Mouse (Mus musculus) forebrain, embryonic 11.5 days (tissue): ENCODE data around the gene Olfr1132. TPM values are rescaled to one million over a fixed set of nuclear protein-coding genes. Genes with fewer than 3 reads are reported as not detected.
"Not testable (repeated sequence)": the region's sequence is repeated elsewhere in the genome, so short reads cannot be mapped to it uniquely, and the experiment has no call there.

ENCODE experiments used
- ATAC-seq: fragments of 200-750 bp; cut with Nextera tagmentation; replicated peaks from 2 replicates; pipeline ENCODE4 v1.8.0; 2017; ENCODE audit warnings: moderate TSS enrichment; ENCODE audit not compliant: low FRiP score
- DNase-seq: peaks from one replicate; pipeline ENCODE4 v3.0.0-alpha.2; 2017; ENCODE audit warnings: low spot score
- H3K27ac ChIP-seq: fragments of 300-500 bp; sonication (generic); 2 replicates; pipeline ENCODE4 v1.5.1; 2014; ENCODE audit warnings: low read depth, low read length
- H3K27me3 ChIP-seq: fragments of 300-500 bp; sonication (generic); 2 replicates; pipeline ENCODE4 v1.6.1; 2014; ENCODE audit warnings: mild to moderate bottlenecking, low read length, mixed read lengths; ENCODE audit not compliant: control insufficient read depth, insufficient read depth
- H3K36me3 ChIP-seq: fragments of 300-500 bp; sonication (generic); 2 replicates; pipeline ENCODE4 v1.6.1; 2014; ENCODE audit warnings: mild to moderate bottlenecking, low read length, moderate library complexity, mixed read lengths; ENCODE audit not compliant: control insufficient read depth, insufficient read depth
- H3K4me1 ChIP-seq: fragments of 300-500 bp; sonication (generic); replicated peaks from 2 replicates; pipeline ENCODE4 v1.6.1; 2014; ENCODE audit warnings: low read length, mixed read lengths; ENCODE audit not compliant: control insufficient read depth, insufficient read depth
- H3K4me2 ChIP-seq: fragments of 300-500 bp; sonication (generic); 2 replicates; pipeline ENCODE4 v1.6.1; 2014; ENCODE audit warnings: low read depth, mild to moderate bottlenecking, low read length, moderate library complexity, mixed read lengths; ENCODE audit not compliant: severe bottlenecking
- H3K4me3 ChIP-seq: fragments of 300-500 bp; sonication (generic); 2 replicates; pipeline ENCODE4 v1.5.1; 2014; ENCODE audit warnings: low read depth, low read length
- H3K9ac ChIP-seq: fragments of 300-500 bp; sonication (generic); 2 replicates; pipeline ENCODE4 v1.6.1; 2014; ENCODE audit warnings: low read length
- H3K9me3 ChIP-seq: fragments of 300-500 bp; sonication (generic); 2 replicates; pipeline ENCODE4 v1.6.1; 2016; ENCODE audit warnings: low read length, mixed read lengths; ENCODE audit not compliant: control insufficient read depth
- WGBS: fragments of 180-500 bp; shearing (Covaris S2); extraction: QIAGEN DNeasy Blood & Tissue Kit; methylation state at CpG from one replicate; pipeline ENCODE4 v1.1.7; 2014; 5-methylcytosine and 5-hydroxymethylcytosine counted together
- polyA plus RNA-seq: library from polyadenylated mRNA; unstranded; fragments of >200 nt; fragmentation: Nextera tagmentation; extraction: Ambion mirVana; gene quantifications from 2 replicates; pipeline ENCODE4 v1.2.1, GENCODE M21; 2014

Gene Olfr1132
- not detected in 2 replicates for polyA plus RNA-seq

- no peak within 1 kb of the TSS for H3K27ac ChIP-seq
- no peaks in the 10 kb centered on the region for H3K4me1 ChIP-seq
- ATAC-seq (no peak), DNase-seq (no peak)
- no peaks in the 10 kb centered on the region for H3K27me3 ChIP-seq
- H3K36me3 ChIP-seq = no peaks in the 10 kb centered on the region
- H3K4me2 ChIP-seq = no peak within 1 kb of the TSS
- H3K4me3 ChIP-seq = no peak within 1 kb of the TSS
- no peaks in the 10 kb centered on the region for H3K9me3 ChIP-seq
- H3K9ac ChIP-seq = no peak within 1 kb of the TSS
These were observed at the start of gene Olfr1132 for GRCm38 (mm10) chr2:87637435-87637834. Gene Olfr1132 (minus strand): TSS chr2:87637535.

- Histone ChIP-seq H3K27me3 (no peaks in the 10 kb centered on the region), H3K9ac (no peak within 1 kb of the TSS), H3K4me1 (no peaks in the 10 kb centered on the region), H3K27ac (no peak within 1 kb of the TSS), H3K4me2 (no peak within 1 kb of the TSS), H3K36me3 (no peaks in the 10 kb centered on the region), H3K9me3 (no peaks in the 10 kb centered on the region), H3K4me3 (no peak within 1 kb of the TSS)
- no peak for DNase-seq
- 31% methylated on average over 1 of the region's 1 CpGs for WGBS
- no peak for ATAC-seq
These were observed 36.2 kb upstream of the Olfr1132 start, which contains the start of gene Olfr1135 for GRCm38 (mm10) chr2:87673564-87673963. Gene Olfr1135 (minus strand): TSS chr2:87673664.

- Histone ChIP-seq H3K4me2 (no peak within 1 kb of the TSS), H3K4me1 (no peaks in the 10 kb centered on the region), H3K36me3 (no peaks in the 10 kb centered on the region), H3K9me3 (no peaks in the 10 kb centered on the region), H3K27me3 (no peaks in the 10 kb centered on the region), H3K4me3 (no peak within 1 kb of the TSS), H3K9ac (no peak within 1 kb of the TSS), H3K27ac (no peak within 1 kb of the TSS)
- ATAC-seq = no peak
- WGBS = 84% methylated on average over 2 of the region's 2 CpGs
- DNase-seq = no peak
These were observed 21.0 kb upstream of the Olfr1132 start, which contains the start of gene Olfr1134 for GRCm38 (mm10) chr2:87658360-87658759. Gene Olfr1134 (minus strand): TSS chr2:87658460.

GRCm38 (mm10) chr2:87647274-87647673 lies 9.9 kb upstream of the Olfr1132 start, which contains the start of gene Olfr1133:
Gene Olfr1133 (minus strand): TSS chr2:87647374.
- no peak within 1 kb of the TSS for H3K27ac ChIP-seq
- no peak for ATAC-seq
- H3K27me3 ChIP-seq = no peaks in the 10 kb centered on the region
- no peak within 1 kb of the TSS for H3K9ac ChIP-seq
- H3K4me2 ChIP-seq = no peak within 1 kb of the TSS
- H3K4me3 ChIP-seq = no peak within 1 kb of the TSS
- no peaks in the 10 kb centered on the region for H3K36me3 ChIP-seq
- H3K9me3 ChIP-seq = no peaks in the 10 kb centered on the region
- no peaks in the 10 kb centered on the region for H3K4me1 ChIP-seq
- DNase-seq = no peak

GRCm38 (mm10) chr2:87642441-87642840 lies 5.1 kb upstream of the Olfr1132 start:
- no peaks in the 10 kb centered on the region for H3K27me3 ChIP-seq
- ATAC-seq (no peak), DNase-seq (no peak)
- no peak overlapping the region for H3K4me3 ChIP-seq
- no peak overlapping the region for H3K9ac ChIP-seq
- no peak overlapping the region for H3K4me2 ChIP-seq
- H3K9me3 ChIP-seq = no peaks in the 10 kb centered on the region
- H3K36me3 ChIP-seq = no peaks in the 10 kb centered on the region
- H3K4me1 ChIP-seq = no peaks in the 10 kb centered on the region
- H3K27ac ChIP-seq = no peak overlapping the region

- Histone ChIP-seq H3K36me3 (no peaks in the 10 kb centered on the region), H3K27ac (no peak within 1 kb of the TSS), H3K4me2 (no peak within 1 kb of the TSS), H3K9me3 (no peaks in the 10 kb centered on the region), H3K4me3 (no peak within 1 kb of the TSS), H3K4me1 (no peaks in the 10 kb centered on the region), H3K9ac (no peak within 1 kb of the TSS), H3K27me3 (no peaks in the 10 kb centered on the region)
- no peak for DNase-seq
- WGBS = 77% methylated on average over 3 of the region's 3 CpGs
- no peak for ATAC-seq
These were observed 10.5 kb downstream of the Olfr1132 start, which contains the start of gene Olfr1131 for GRCm38 (mm10) chr2:87626804-87627203. Gene Olfr1131 (plus strand): TSS chr2:87627104.

GRCm38 (mm10) chr2:87605912-87606311 lies 31.4 kb downstream of the Olfr1132 start, which contains the start of gene Olfr1130:
Gene Olfr1130 (plus strand): TSS chr2:87606212.
- H3K27ac ChIP-seq, DNase-seq, H3K36me3 ChIP-seq, H3K4me2 ChIP-seq, H3K27me3 ChIP-seq, H3K9me3 ChIP-seq, H3K4me1 ChIP-seq, H3K4me3 ChIP-seq, ATAC-seq, H3K9ac ChIP-seq: not testable (repeated sequence)

Other genes starting within 250 kb of the Olfr1132 start
- not detected in 2 replicates for gene Olfr1123, start 220.9 kb downstream of the Olfr1132 start, polyA plus RNA-seq
- 0.09 and 0.21 TPM in 2 replicates for gene Olfr1124, start 207.3 kb downstream of the Olfr1132 start, polyA plus RNA-seq
- not detected in 2 replicates for gene Olfr1126, start 183.6 kb downstream of the Olfr1132 start, polyA plus RNA-seq
- not detected in 2 replicates for gene Pramel7, start 140.4 kb downstream of the Olfr1132 start, polyA plus RNA-seq
- gene Pramel6, start 131.0 kb downstream of the Olfr1132 start, polyA plus RNA-seq = not detected in 2 replicates
- not detected in 2 replicates for gene Olfr153, start 105.7 kb downstream of the Olfr1132 start, polyA plus RNA-seq
- gene Olfr1128, start 92.0 kb downstream of the Olfr1132 start, polyA plus RNA-seq = not detected in 2 replicates
- gene Olfr1129, start 63.6 kb downstream of the Olfr1132 start, polyA plus RNA-seq = not detected in 2 replicates
- not detected in 2 replicates for gene Olfr1130, start 31.3 kb downstream of the Olfr1132 start, polyA plus RNA-seq
- gene Olfr1131, start 10.4 kb downstream of the Olfr1132 start, polyA plus RNA-seq = not detected in 2 replicates
- not detected in 2 replicates for gene Olfr1133, start 9.8 kb upstream of the Olfr1132 start, polyA plus RNA-seq
- not detected in 2 replicates for gene Olfr1134, start 20.9 kb upstream of the Olfr1132 start, polyA plus RNA-seq
- gene Olfr1135, start 36.1 kb upstream of the Olfr1132 start, polyA plus RNA-seq = not detected in 2 replicates
- not detected in 2 replicates for gene Olfr1136, start 56.4 kb upstream of the Olfr1132 start, polyA plus RNA-seq
- not detected in 2 replicates for gene Olfr1137, start 75.6 kb upstream of the Olfr1132 start, polyA plus RNA-seq
- gene Olfr1138, start 102.4 kb upstream of the Olfr1132 start, polyA plus RNA-seq = not detected in 2 replicates
- gene Olfr1140, start 106.2 kb upstream of the Olfr1132 start, polyA plus RNA-seq = not detected in 2 replicates
- gene Olfr1141, start 116.5 kb upstream of the Olfr1132 start, polyA plus RNA-seq = not detected in 2 replicates
- not detected in 2 replicates for gene Olfr152, start 141.9 kb upstream of the Olfr1132 start, polyA plus RNA-seq
- gene Olfr1143, start 163.1 kb upstream of the Olfr1132 start, polyA plus RNA-seq = not detected in 2 replicates
- gene Olfr1145, start 172.3 kb upstream of the Olfr1132 start, polyA plus RNA-seq = not detected in 2 replicates
- not detected in 2 replicates for gene Olfr1148, start 193.0 kb upstream of the Olfr1132 start, polyA plus RNA-seq
- not detected in 2 replicates for gene Olfr1150-ps1, start 206.5 kb upstream of the Olfr1132 start, polyA plus RNA-seq
- gene Olfr1151, start 218.3 kb upstream of the Olfr1132 start, polyA plus RNA-seq = not detected in 2 replicates
- gene Olfr1152, start 229.0 kb upstream of the Olfr1132 start, polyA plus RNA-seq = 0.03 TPM in 1 of 2 replicates, not detected in the other